Mouse (Mus musculus): ENCODE results near the gene B830017H08Rik. TPM values are rescaled to one million over a fixed set of nuclear protein-coding genes. Genes with fewer than 3 reads are reported as not detected.

Gene B830017H08Rik
- polyA plus RNA-seq, 2 experiments = not detected

- DNase-seq (ENCODE audit: low read depth in 3 of 3, low spot score in 3 of 3) (no peak), ATAC-seq (ENCODE audit: insufficient read depth) (no peak)
- Histone ChIP-seq H3K4me3 (ENCODE audit: insufficient read depth in 1 of 2, low read depth in 2 of 2, low read length in 2 of 2) (no peak overlapping the region), H3K27me3 (ENCODE audit: control insufficient read depth, insufficient read depth, low read length) (peaks cover 12% of the 10 kb centered on the region), H3K4me1 (replicated peaks; ENCODE audit: control insufficient read depth in 2 of 2, insufficient read depth in 2 of 2, low read length in 1 of 2) (no peaks in the 10 kb centered on the region), H3K9me3 (ENCODE audit: control insufficient read depth, low read length) (no peaks in the 10 kb centered on the region), H3K36me3 (replicated peaks; ENCODE audit: control insufficient read depth, insufficient read depth, low read depth) (no peaks in the 10 kb centered on the region), H3K9ac (replicated peaks) (no peak overlapping the region), H3K27ac (no peak overlapping the region), H3K4me2 (ENCODE audit: low read depth) (no peak overlapping the region)
- TF ChIP-seq CTCF (IDR thresholded peaks at IDR 0.05; ENCODE audit: low read depth) = no peak
- no peak for TF ChIP-seq EP300 (IDR thresholded peaks at IDR 0.05; ENCODE audit: low read depth)
- 59% methylated on average over 2 of the region's 2 CpGs for WGBS (ENCODE audit: insufficient replicate concordance)
Observed at GRCm38 (mm10) chr16:17826500-17826899, 6.4 kb upstream of the B830017H08Rik start.

- 20% methylated on average over 2 of the region's 2 CpGs for WGBS (ENCODE audit: insufficient replicate concordance)
- H3K4me2 ChIP-seq (ENCODE audit: low read depth) = no peak overlapping the region
- H3K9ac ChIP-seq (replicated peaks) = no peak overlapping the region
- H3K9me3 ChIP-seq (ENCODE audit: control insufficient read depth, low read length) = no peaks in the 10 kb centered on the region
- DNase-seq (ENCODE audit: low read depth in 3 of 3, low spot score in 3 of 3) (no peak), ATAC-seq (ENCODE audit: insufficient read depth) (no peak)
- H3K27me3 ChIP-seq (ENCODE audit: control insufficient read depth, insufficient read depth, low read length) = peaks cover 30% of the 10 kb centered on the region
- H3K4me3 ChIP-seq (ENCODE audit: insufficient read depth in 1 of 2, low read depth in 2 of 2, low read length in 2 of 2) = no peak overlapping the region
- no peak overlapping the region for H3K27ac ChIP-seq
- H3K4me1 ChIP-seq (replicated peaks; ENCODE audit: control insufficient read depth in 2 of 2, insufficient read depth in 2 of 2, low read length in 1 of 2) = no peaks in the 10 kb centered on the region
- no peaks in the 10 kb centered on the region for H3K36me3 ChIP-seq (replicated peaks; ENCODE audit: control insufficient read depth, insufficient read depth, low read depth)
- TF ChIP-seq CTCF (IDR thresholded peaks at IDR 0.05; ENCODE audit: low read depth) (no peak), EP300 (IDR thresholded peaks at IDR 0.05; ENCODE audit: low read depth) (no peak)
Observed at GRCm38 (mm10) chr16:17828229-17828628, 4.7 kb upstream of the B830017H08Rik start.

GRCm38 (mm10) chr16:17828867-17829266, 4.1 kb upstream of the B830017H08Rik start:
- peaks cover 36% of the 10 kb centered on the region for H3K27me3 ChIP-seq (ENCODE audit: control insufficient read depth, insufficient read depth, low read length)

GRCm38 (mm10) chr16:17830385-17831178, 2.3 kb upstream of the B830017H08Rik start:
- 65% methylated on average over 10 of the region's 10 CpGs for WGBS (ENCODE audit: insufficient replicate concordance)
- H3K9me3 ChIP-seq (ENCODE audit: control insufficient read depth, low read length) = no peaks in the 10 kb centered on the region
- H3K4me3 ChIP-seq (ENCODE audit: insufficient read depth in 1 of 2, low read depth in 2 of 2, low read length in 2 of 2) = no peak overlapping the region
- no peak overlapping the region for H3K4me2 ChIP-seq (ENCODE audit: low read depth)
- H3K36me3 ChIP-seq (replicated peaks; ENCODE audit: control insufficient read depth, insufficient read depth, low read depth) = no peaks in the 10 kb centered on the region
- no peak for ATAC-seq (ENCODE audit: insufficient read depth)
- H3K27me3 ChIP-seq (ENCODE audit: control insufficient read depth, insufficient read depth, low read length) = peaks cover 53% of the 10 kb centered on the region
- no peaks in the 10 kb centered on the region for H3K4me1 ChIP-seq (replicated peaks; ENCODE audit: control insufficient read depth in 2 of 2, insufficient read depth in 2 of 2, low read length in 1 of 2)
- no peak overlapping the region for H3K9ac ChIP-seq (replicated peaks)
- DNase-seq (ENCODE audit: low read depth in 3 of 3, low spot score in 3 of 3) = no peak
- H3K27ac ChIP-seq = no peak overlapping the region
- TF ChIP-seq EP300 (IDR thresholded peaks at IDR 0.05; ENCODE audit: low read depth) (no peak), CTCF (IDR thresholded peaks at IDR 0.05; ENCODE audit: low read depth) (no peak)

More at GRCm38 (mm10) chr16:17828867-17829266, 4.1 kb upstream of the B830017H08Rik start:
- DNase-seq (ENCODE audit: low read depth in 3 of 3, low spot score in 3 of 3) (no peak), ATAC-seq (ENCODE audit: insufficient read depth) (no peak)
- H3K4me3 ChIP-seq (ENCODE audit: insufficient read depth in 1 of 2, low read depth in 2 of 2, low read length in 2 of 2) = no peak overlapping the region
- H3K4me1 ChIP-seq (replicated peaks; ENCODE audit: control insufficient read depth in 2 of 2, insufficient read depth in 2 of 2, low read length in 1 of 2) = no peaks in the 10 kb centered on the region
- no peaks in the 10 kb centered on the region for H3K36me3 ChIP-seq (replicated peaks; ENCODE audit: control insufficient read depth, insufficient read depth, low read depth)
- H3K9ac ChIP-seq (replicated peaks) = no peak overlapping the region
- H3K9me3 ChIP-seq (ENCODE audit: control insufficient read depth, low read length) = no peaks in the 10 kb centered on the region
- no peak overlapping the region for H3K4me2 ChIP-seq (ENCODE audit: low read depth)
- TF ChIP-seq EP300 (IDR thresholded peaks at IDR 0.05; ENCODE audit: low read depth) (no peak), CTCF (IDR thresholded peaks at IDR 0.05; ENCODE audit: low read depth) (no peak)
- no peak overlapping the region for H3K27ac ChIP-seq
- 59% methylated on average over 3 of the region's 3 CpGs for whole genome bisulfite sequencing (ENCODE audit: insufficient replicate concordance)

- Histone ChIP-seq H3K9me3 (ENCODE audit: control insufficient read depth, low read length) (no peaks in the 10 kb centered on the region), H3K4me2 (ENCODE audit: low read depth) (no peak overlapping the region), H3K9ac (replicated peaks) (no peak overlapping the region), H3K27ac (no peak overlapping the region), H3K4me1 (replicated peaks; ENCODE audit: control insufficient read depth in 2 of 2, insufficient read depth in 2 of 2, low read length in 1 of 2) (no peaks in the 10 kb centered on the region), H3K36me3 (replicated peaks; ENCODE audit: control insufficient read depth, insufficient read depth, low read depth) (no peaks in the 10 kb centered on the region), H3K4me3 (ENCODE audit: insufficient read depth in 1 of 2, low read depth in 2 of 2, low read length in 2 of 2) (no peak overlapping the region), H3K27me3 (ENCODE audit: control insufficient read depth, insufficient read depth, low read length) (peaks cover 62% of the 10 kb centered on the region)
- ATAC-seq (ENCODE audit: insufficient read depth) = no peak
- TF ChIP-seq EP300 (IDR thresholded peaks at IDR 0.05; ENCODE audit: low read depth) (no peak), CTCF (IDR thresholded peaks at IDR 0.05; ENCODE audit: low read depth) (peak; percentile 48)
- DNase-seq (ENCODE audit: low read depth in 3 of 3, low spot score in 3 of 3) = no peak
- 13% methylated on average over 11 of the region's 11 CpGs for WGBS (ENCODE audit: insufficient replicate concordance)
Observed at GRCm38 (mm10) chr16:17831781-17832180, 1.1 kb upstream of the B830017H08Rik start.

Data from liver, embryonic 14.5 days (tissue).